Mouse (Mus musculus) intestine, postnatal 0 days (tissue): ENCODE data around the gene Zfp51. TPM values are rescaled to one million over a fixed set of nuclear protein-coding genes. Genes with fewer than 3 reads are reported as not detected.
"Not testable (repeated sequence)": the region's sequence is repeated elsewhere in the genome, so short reads cannot be mapped to it uniquely, and the experiment has no call there.

Source experiments
- ATAC-seq: fragments of 200-750 bp; cut with Nextera tagmentation; 2 replicates; pipeline ENCODE4 v1.8.0; 2017; ENCODE audit warnings: mild to moderate bottlenecking, moderate TSS enrichment, moderate library complexity
- H3K27ac ChIP-seq: fragments of 300-500 bp; sonication (generic); 2 replicates; pipeline ENCODE4 v1.5.1; 2014; ENCODE audit warnings: mild to moderate bottlenecking, low read depth, low read length, moderate library complexity
- H3K27me3 ChIP-seq: fragments of 300-500 bp; sonication (generic); replicated peaks from 2 replicates; pipeline ENCODE4 v1.6.1; 2014; ENCODE audit warnings: low read length, mixed read lengths; ENCODE audit not compliant: control insufficient read depth, insufficient read depth
- H3K36me3 ChIP-seq: fragments of 300-500 bp; sonication (generic); 2 replicates; pipeline ENCODE4 v1.6.1; 2014; ENCODE audit warnings: mild to moderate bottlenecking, moderate library complexity; ENCODE audit not compliant: control insufficient read depth, insufficient read depth
- H3K4me1 ChIP-seq: fragments of 300-500 bp; sonication (generic); replicated peaks from 2 replicates; pipeline ENCODE4 v1.6.1; 2014; ENCODE audit warnings: antibody characterized with exemption, low read length, mixed read lengths; ENCODE audit not compliant: control insufficient read depth, insufficient read depth
- H3K4me2 ChIP-seq: fragments of 300-500 bp; sonication (generic); replicated peaks from 2 replicates; pipeline ENCODE4 v1.6.1; 2014; ENCODE audit warnings: low read depth, mild to moderate bottlenecking, moderate library complexity
- H3K4me3 ChIP-seq: fragments of 300-500 bp; sonication (generic); 2 replicates; pipeline ENCODE4 v1.5.1; 2014; ENCODE audit warnings: low read depth, low read length
- H3K9ac ChIP-seq: fragments of 300-500 bp; sonication (generic); 2 replicates; pipeline ENCODE4 v1.6.1; 2014; ENCODE audit warnings: mild to moderate bottlenecking, low read depth, low read length
- H3K9me3 ChIP-seq: fragments of 300-500 bp; sonication (generic); 2 replicates; pipeline ENCODE4 v1.6.1; 2016; ENCODE audit warnings: mixed run types; ENCODE audit not compliant: control insufficient read depth
- CTCF ChIP-seq: sonication (generic); IDR thresholded peaks from 2 replicates; pipeline ENCODE4 v1.5.1; 2016; ENCODE audit warnings: low read depth, mild to moderate bottlenecking, control low read depth, antibody characterized with exemption, moderate library complexity
- WGBS: fragments of 180-500 bp; shearing (Covaris S2); extraction: QIAGEN DNeasy Blood & Tissue Kit; methylation state at CpG from one replicate; pipeline ENCODE4 v1.1.7; 2014; 5-methylcytosine and 5-hydroxymethylcytosine counted together
- polyA plus RNA-seq: library from polyadenylated mRNA; unstranded; fragments of >200 nt; fragmentation: Nextera tagmentation; extraction: Ambion mirVana; gene quantifications from 2 replicates; pipeline ENCODE4 v1.2.1, GENCODE M21; 2015

Zfp51 gene
- polyA plus RNA-seq: 7.8 and 8.3 TPM in 2 replicates

DNA sequence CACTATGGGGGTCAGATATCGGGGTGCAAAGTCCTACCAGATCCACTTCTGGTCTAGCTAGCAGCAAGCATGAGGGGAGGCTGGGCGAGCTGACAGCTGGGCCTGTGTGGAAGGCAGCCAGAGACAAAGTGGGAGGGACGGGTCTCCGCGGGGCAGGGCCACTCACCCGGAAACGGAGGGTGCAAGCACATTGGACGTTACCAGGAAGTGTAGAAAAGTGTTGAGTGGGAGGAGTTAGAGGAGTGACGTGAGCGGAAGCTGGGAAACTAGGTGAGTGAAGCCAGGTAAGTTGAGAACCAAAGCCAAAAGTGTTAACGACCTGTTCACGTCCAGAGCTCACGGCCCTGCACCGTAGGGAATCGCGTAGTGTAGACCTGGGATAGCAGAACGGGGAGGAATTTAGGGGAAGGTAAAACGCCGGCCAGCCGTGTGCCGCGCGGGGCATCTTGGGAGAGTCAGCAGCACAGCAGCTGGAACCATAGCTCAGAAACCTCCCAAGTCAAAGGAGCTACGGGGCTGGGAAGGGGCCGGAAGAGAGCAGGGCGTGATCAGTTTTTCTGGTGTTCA lies at the start of gene Zfp51:
Gene Zfp51 (plus strand): TSS at position 237 of the 567 bp plus-strand sequence.
- no peaks in the 10 kb centered on the region for H3K36me3 ChIP-seq
- H3K4me2 ChIP-seq: peak within 1 kb of the TSS; percentile 73
- peak; percentile 100 for ATAC-seq
- H3K27ac ChIP-seq: peak within 1 kb of the TSS; percentile 91
- no peaks in the 10 kb centered on the region for H3K4me1 ChIP-seq
- no peaks in the 10 kb centered on the region for H3K27me3 ChIP-seq
- peak within 1 kb of the TSS; percentile 51 for H3K4me3 ChIP-seq
- under 1% methylated on average over 26 of the region's 26 CpGs for WGBS
- H3K9ac ChIP-seq: peak within 1 kb of the TSS; percentile 56
- TF ChIP-seq CTCF: no peak
- no peaks in the 10 kb centered on the region for H3K9me3 ChIP-seq

DNA sequence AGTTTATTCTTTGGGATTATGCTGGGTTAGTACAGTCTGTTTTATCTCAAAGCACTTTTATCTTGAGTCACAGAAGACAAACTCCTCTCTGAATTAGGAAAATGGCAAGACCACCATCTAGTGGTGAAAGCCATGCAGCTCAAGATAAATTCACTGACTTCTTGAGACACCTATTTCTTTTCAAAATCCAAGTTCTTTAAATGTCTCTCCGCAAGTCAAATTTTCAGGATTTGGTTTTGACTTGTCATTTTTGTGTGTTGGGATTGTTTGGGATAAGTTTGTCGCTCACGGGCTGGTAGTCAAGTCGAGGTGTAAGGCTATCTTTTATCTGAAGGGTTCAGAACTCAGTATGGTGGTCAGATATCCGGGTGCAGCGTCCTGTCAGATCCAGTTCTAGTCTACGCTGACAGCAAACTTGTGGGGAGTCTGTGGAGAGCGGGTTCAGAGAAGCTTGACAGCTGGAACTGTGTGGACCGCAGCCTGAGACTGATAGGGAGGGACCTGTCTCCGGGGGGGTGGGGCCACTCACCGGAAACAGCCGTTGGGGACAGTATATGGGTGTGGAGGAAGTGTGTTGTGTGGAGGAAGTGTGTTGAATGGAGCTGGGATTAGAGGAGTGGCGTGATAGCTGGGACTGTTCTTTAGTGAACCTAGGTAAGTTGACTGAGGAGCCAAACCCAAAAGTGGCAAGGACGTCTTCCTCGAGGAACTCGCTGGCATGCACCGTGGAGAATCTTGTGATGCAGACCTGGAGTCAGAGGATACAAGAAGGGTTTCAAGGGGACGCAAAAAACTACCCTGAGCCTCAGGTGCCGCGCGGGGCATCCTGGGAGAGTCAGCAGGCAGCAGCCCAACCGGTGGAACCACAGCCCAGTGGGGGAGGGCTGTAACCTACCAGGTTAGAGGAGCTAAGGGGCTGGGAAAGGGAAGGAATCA lies 27.2 kb upstream of the Zfp51 start, which contains the start of gene Zfp54:
Gene Zfp54 (plus strand): TSS at position 564 of the 936 bp plus-strand sequence.
- Histone ChIP-seq H3K27ac (peak within 1 kb of the TSS; percentile 88), H3K4me2 (peak within 1 kb of the TSS; percentile 85), H3K9me3 (no peaks in the 10 kb centered on the region), H3K9ac (peak within 1 kb of the TSS; percentile 48), H3K4me3 (peak within 1 kb of the TSS; percentile 55), H3K36me3 (no peaks in the 10 kb centered on the region), H3K4me1 (peaks cover 6% of the 10 kb centered on the region; the same call in 1 of the 2 replicates), H3K27me3 (no peaks in the 10 kb centered on the region)
- under 1% methylated on average over 22 of the region's 22 CpGs for WGBS
- ATAC-seq: peak; percentile 100
- TF ChIP-seq CTCF: peak; percentile 89

DNA sequence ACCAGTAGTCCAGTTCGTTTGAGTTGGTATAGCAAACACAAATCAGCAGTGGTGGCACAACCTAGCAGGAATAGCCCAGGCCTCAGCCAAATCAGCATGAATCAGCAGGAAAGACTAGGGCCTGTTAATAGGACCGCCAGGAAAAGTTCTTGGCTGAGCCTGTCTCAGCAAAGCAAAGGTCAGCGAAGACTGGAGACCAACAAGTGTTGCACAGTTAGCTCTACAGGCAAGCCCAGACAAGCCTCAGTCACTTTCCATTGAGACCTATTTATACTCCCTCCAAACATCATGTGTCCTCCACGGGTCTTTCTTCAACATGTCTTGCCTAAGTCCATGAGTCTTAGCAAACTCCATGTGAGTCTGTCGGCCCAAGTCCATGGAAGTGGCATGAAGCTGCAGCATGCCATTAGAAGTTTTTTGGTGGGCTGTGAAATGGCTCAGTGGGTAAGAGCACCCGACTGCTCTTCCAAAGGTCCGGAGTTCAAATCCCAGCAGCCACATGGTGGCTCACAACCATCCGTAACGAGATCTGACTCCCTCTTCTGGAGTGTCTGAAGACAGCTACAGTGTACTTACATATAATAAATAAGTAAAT lies 11.3 kb upstream of the Zfp51 start:
- H3K4me3 ChIP-seq, H3K27me3 ChIP-seq, ATAC-seq, H3K27ac ChIP-seq, H3K36me3 ChIP-seq, H3K4me1 ChIP-seq, H3K4me2 ChIP-seq, H3K9me3 ChIP-seq, H3K9ac ChIP-seq: not testable (repeated sequence)
- 77% methylated on average over 9 of the region's 9 CpGs for WGBS

DNA sequence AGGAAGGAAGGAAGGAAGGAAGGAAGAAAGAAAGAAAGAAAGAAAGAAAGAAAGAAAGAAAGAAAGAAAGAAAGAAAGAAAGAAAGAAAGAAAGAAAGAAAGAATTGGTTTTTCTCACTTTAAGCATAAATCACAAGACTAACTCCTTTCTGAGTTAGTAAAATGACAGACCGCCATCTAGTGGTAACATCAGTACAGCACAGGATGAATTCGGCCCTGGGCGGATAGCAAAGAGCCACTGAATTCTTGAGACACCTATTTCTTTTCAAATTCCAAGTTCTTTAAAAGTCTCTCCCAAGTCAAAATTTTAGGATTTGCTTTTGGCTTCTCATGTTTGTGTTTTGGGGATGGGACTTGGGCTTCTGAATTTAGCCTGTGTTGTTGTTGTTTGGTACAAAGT lies 505 bp upstream of the Zfp51 start:
- Histone ChIP-seq H3K27ac (peak overlapping the region; percentile 91), H3K4me2 (peak overlapping the region; percentile 73), H3K4me3 (peak overlapping the region; percentile 51), H3K9me3 (no peaks in the 10 kb centered on the region), H3K27me3 (no peaks in the 10 kb centered on the region), H3K36me3 (no peaks in the 10 kb centered on the region), H3K9ac (0 out of 2 replicates have a peak overlapping the region, but pooled peaks have one; percentile 56), H3K4me1 (no peaks in the 10 kb centered on the region)
- peak; percentile 84 for ATAC-seq
- 0% methylated on average over 3 of the region's 3 CpGs for WGBS
- peak; percentile 81 for TF ChIP-seq CTCF

DNA sequence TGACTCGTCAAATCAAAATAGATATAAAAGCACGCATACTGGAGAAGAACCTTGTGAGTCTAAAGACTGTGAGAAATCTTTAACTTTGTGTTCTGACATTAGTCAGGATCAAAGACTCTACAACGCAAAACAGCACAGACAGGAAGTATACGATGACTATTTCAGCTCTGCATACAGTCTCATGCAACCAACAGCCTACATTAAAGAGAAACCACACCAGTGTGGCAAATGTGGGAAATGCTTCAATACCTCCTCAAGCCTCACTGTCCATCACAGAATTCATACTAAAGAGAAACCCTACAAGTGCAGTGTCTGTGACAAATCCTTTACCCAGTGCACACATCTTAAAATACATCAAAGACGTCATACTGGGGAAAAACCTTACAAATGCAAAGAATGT lies 13.4 kb downstream of the Zfp51 start:
- no peaks in the 10 kb centered on the region for H3K9me3 ChIP-seq
- 92% methylated on average over 5 of the region's 5 CpGs for WGBS
- H3K9ac ChIP-seq: no peak overlapping the region
- no peak for TF ChIP-seq CTCF
- H3K4me3 ChIP-seq: no peak overlapping the region
- peaks cover 38% of the 10 kb centered on the region for H3K36me3 ChIP-seq
- no peak overlapping the region for H3K27ac ChIP-seq
- no peaks in the 10 kb centered on the region for H3K4me1 ChIP-seq
- H3K4me2 ChIP-seq: no peak overlapping the region
- H3K27me3 ChIP-seq: no peaks in the 10 kb centered on the region
- no peak for ATAC-seq

DNA sequence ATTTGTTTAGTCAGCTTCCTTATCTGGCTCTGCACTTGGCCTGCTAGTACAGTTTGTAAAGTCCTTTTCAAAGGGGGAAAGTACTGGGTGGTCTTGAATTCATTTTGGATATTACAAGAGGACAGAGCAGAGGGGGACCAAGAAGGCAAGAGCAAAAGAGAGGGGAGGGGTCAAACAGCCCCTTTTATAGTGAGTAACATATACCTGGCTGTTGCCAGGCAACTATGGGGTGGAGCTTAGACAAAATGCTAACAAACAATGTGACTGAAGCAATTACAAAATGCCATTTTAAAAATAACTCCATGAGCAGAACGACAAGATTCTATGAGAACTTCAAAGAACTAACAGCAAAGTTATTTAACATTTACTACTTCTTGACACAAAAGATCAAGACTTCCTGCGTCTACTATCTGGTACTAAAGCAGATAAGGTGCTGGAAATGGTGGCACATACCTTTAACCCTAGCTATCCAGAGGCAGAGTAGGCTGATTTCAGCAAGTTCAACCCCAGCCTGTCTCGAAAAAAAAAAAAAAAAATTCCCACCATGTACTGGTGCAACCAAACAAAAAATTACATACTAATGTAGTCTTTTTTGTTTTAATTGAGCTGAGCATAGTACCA lies 22.0 kb downstream of the Zfp51 start:
- no peak overlapping the region for H3K4me2 ChIP-seq
- H3K36me3 ChIP-seq: no peaks in the 10 kb centered on the region
- no peaks in the 10 kb centered on the region for H3K27me3 ChIP-seq
- H3K4me1 ChIP-seq: no peaks in the 10 kb centered on the region
- WGBS: 40% methylated on average over 3 of the region's 3 CpGs
- no peaks in the 10 kb centered on the region for H3K9me3 ChIP-seq
- no peak for ATAC-seq
- H3K27ac ChIP-seq: no peak overlapping the region
- no peak for TF ChIP-seq CTCF
- H3K4me3 ChIP-seq: no peak overlapping the region
- no peak overlapping the region for H3K9ac ChIP-seq
